Comparison of ENCODE assay signal across 13 mouse cellular contexts in the genomic region with DNA sequence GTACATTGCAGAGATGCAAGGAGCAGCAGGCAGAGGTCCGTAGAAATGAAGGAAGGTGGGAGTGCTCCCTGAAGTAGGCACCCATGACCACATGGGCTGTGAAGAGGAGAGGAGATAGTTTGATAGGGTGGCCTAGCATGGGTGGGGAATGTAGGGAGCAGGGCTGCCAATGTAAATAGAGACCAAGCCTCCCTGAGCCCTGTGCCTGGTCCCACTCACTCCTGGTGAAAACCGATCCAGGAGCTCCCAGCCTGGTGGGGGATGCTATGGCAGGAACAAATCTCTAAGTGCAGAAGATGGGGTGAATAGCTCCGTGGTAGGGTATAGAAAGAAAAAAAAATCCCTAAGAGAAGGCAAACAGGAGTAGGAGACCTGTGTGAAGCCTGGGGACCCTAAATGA. TPM values are rescaled to one million over a fixed set of nuclear protein-coding genes. Genes with fewer than 3 reads are reported as not detected.
"Had no signal": no experiment of that assay in that cellular context is flagged by ENCODE, and none has a peak within 500 bp of the region (broad histone marks: within the 10 kb centered on the region; RNA-seq: fewer than 3 reads in every experiment).

No protein-coding gene starts in this region.

RNA-seq across cellular contexts. Expression of a gene that starts 52.1 kb away (rescaled TPM):
- polyA plus RNA-seq: limb, embryonic 12.5 days; limb, embryonic 15.5 days; liver, embryonic 13.5 days; liver, embryonic 16.5 days; macrophage; midbrain, embryonic 12.5 days; midbrain, embryonic 15.5 days; neural tube, embryonic 12.5 days; neural tube, embryonic 15.5 days; stomach, embryonic 14.5 days had no signal

RNA-seq across cellular contexts. Expression of a gene that starts 54.7 kb away (rescaled TPM):
- polyA plus RNA-seq: limb, embryonic 12.5 days; limb, embryonic 15.5 days; liver, embryonic 13.5 days; liver, embryonic 16.5 days; lung, adult 2 months; macrophage; midbrain, embryonic 12.5 days; midbrain, embryonic 15.5 days; neural tube, embryonic 12.5 days; neural tube, embryonic 15.5 days; stomach, embryonic 14.5 days; testis, adult 2 months; urinary bladder, adult 2 months had no signal
